Comparison of ENCODE assay signal across 8 mouse cellular contexts in genomic region chr10:63382372-63383279, GRCm38 (mm10). TPM values are rescaled to one million over a fixed set of nuclear protein-coding genes. Genes with fewer than 3 reads are reported as not detected.
DNase-seq lines count a peak whose midpoint lies in the region; ATAC-seq lines count a peak whose summit lies in the region.

Gene Dnajc12, plus strand, starts transcription at chr10:63382443.

- H3K9me3 ChIP-seq in heart, embryonic 14.5 days (ENCODE audit: control insufficient read depth, low read length) = no peaks in the 10 kb centered on the region
- H3K9me3 ChIP-seq in liver, embryonic 13.5 days (replicated peaks) = no peaks in the 10 kb centered on the region
- H3K9me3 ChIP-seq in stomach, embryonic 16.5 days (replicated peaks; ENCODE audit: control insufficient read depth, low read length) = no peaks in the 10 kb centered on the region

- H3K27me3 ChIP-seq in heart, embryonic 14.5 days (ENCODE audit: control insufficient read depth, insufficient read depth, low read length) = no peaks in the 10 kb centered on the region
- no peaks in the 10 kb centered on the region for H3K27me3 ChIP-seq in liver, embryonic 13.5 days
- H3K27me3 ChIP-seq in stomach, embryonic 16.5 days (ENCODE audit: control insufficient read depth, insufficient read depth, low read length) = no peaks in the 10 kb centered on the region

- peak within 1 kb of the TSS; percentile 59 to 61 for H3K4me3 ChIP-seq in heart, embryonic 14.5 days (ENCODE audit: control insufficient read depth in 1 of 2, insufficient read depth in 1 of 2, low read depth in 1 of 2, low read length in 2 of 2)
- peak within 1 kb of the TSS; percentile 71 for H3K4me3 ChIP-seq in liver, embryonic 13.5 days (replicated peaks)
- peak within 1 kb of the TSS; percentile 66 for H3K4me3 ChIP-seq in stomach, embryonic 16.5 days (replicated peaks; ENCODE audit: low read length)

- WGBS in heart, embryonic 14.5 days = under 1% methylated on average over 28 of the region's 28 CpGs
- under 1% methylated on average over 28 of the region's 28 CpGs for WGBS in liver, embryonic 13.5 days (ENCODE audit: insufficient replicate concordance)
- WGBS in stomach, embryonic 16.5 days = under 1% methylated on average over 28 of the region's 28 CpGs

- H3K36me3 ChIP-seq in heart, embryonic 14.5 days (ENCODE audit: control insufficient read depth, insufficient read depth, low read length) = no peaks in the 10 kb centered on the region
- H3K36me3 ChIP-seq in liver, embryonic 13.5 days = no peaks in the 10 kb centered on the region
- no peaks in the 10 kb centered on the region for H3K36me3 ChIP-seq in stomach, embryonic 16.5 days (ENCODE audit: control insufficient read depth, insufficient read depth, low read length)

- peak within 1 kb of the TSS; percentile 78 for H3K4me2 ChIP-seq in heart, embryonic 14.5 days (ENCODE audit: low read length)
- peak within 1 kb of the TSS; percentile 96 for H3K4me2 ChIP-seq in liver, embryonic 13.5 days
- H3K4me2 ChIP-seq in stomach, embryonic 16.5 days (ENCODE audit: low read depth, low read length) = peak within 1 kb of the TSS; percentile 93

- H3K4me1 ChIP-seq in heart, embryonic 14.5 days (ENCODE audit: control insufficient read depth in 2 of 2, insufficient read depth in 2 of 2, low read length in 2 of 2) = peaks cover 0 to 9% of the 10 kb centered on the region in 2 experiments; a peak in 1 of 4 replicates
- H3K4me1 ChIP-seq in liver, embryonic 13.5 days (replicated peaks) = peaks cover 17% of the 10 kb centered on the region
- 0 out of 2 replicates have a peak, but pooled peaks cover 5% of the 10 kb centered on the region for H3K4me1 ChIP-seq in stomach, embryonic 16.5 days (ENCODE audit: control insufficient read depth, insufficient read depth, low read length)

- H3K27ac ChIP-seq in heart, embryonic 14.5 days (replicated peaks in 1 of 2; ENCODE audit: control insufficient read depth in 1 of 2, insufficient read depth in 1 of 2, low read depth in 2 of 2, low read length in 2 of 2) = peak within 1 kb of the TSS; percentile 34 to 53; a peak in 3 of 4 replicates
- H3K27ac ChIP-seq in liver, embryonic 13.5 days = peak within 1 kb of the TSS; percentile 47; the same call in 1 of the 2 replicates
- peak within 1 kb of the TSS; percentile 51 for H3K27ac ChIP-seq in stomach, embryonic 16.5 days (ENCODE audit: low read length)

- DNase-seq in c-Kit-negative CD71-positive TER-119-positive erythroid progenitor cells, embryonic 14.5 days (ENCODE audit: low read depth, low spot score) = peak; percentile 92
- peak; percentile 91 for DNase-seq in fibroblast of lung, adult 2 months (ENCODE audit: low read depth)
- DNase-seq in kidney, postnatal 14 days = peak; percentile 92
- DNase-seq in liver, embryonic 13.5 days = peak; percentile 79
- DNase-seq in neural tube, embryonic 10.5 days (ENCODE audit: extremely low spot score, low spot score) = peak; percentile 79

- peak; percentile 88 for ATAC-seq in CD4-positive, CD25-positive, alpha-beta regulatory T cell, adult 4 months
- ATAC-seq in heart, embryonic 14.5 days (ENCODE audit: insufficient number of reproducible peaks, insufficient read depth, low FRiP score, low read depth) = peak; percentile 84
- ATAC-seq in liver, embryonic 13.5 days (ENCODE audit: low read depth) = peak; percentile 89
- peak; percentile 92 for ATAC-seq in stomach, embryonic 16.5 days (ENCODE audit: insufficient read depth, low FRiP score)

- H3K9ac ChIP-seq in heart, embryonic 14.5 days (ENCODE audit: low read length) = peak within 1 kb of the TSS; percentile 80
- peak within 1 kb of the TSS; percentile 77 for H3K9ac ChIP-seq in liver, embryonic 13.5 days
- H3K9ac ChIP-seq in stomach, embryonic 16.5 days (ENCODE audit: low read length) = peak within 1 kb of the TSS; percentile 82

RNA-seq across cellular contexts. Expression of gene Dnajc12, which starts in this region (rescaled TPM):
- 1 to 10 TPM; 6.0 to 8.6 TPM for polyA plus RNA-seq in CD4-positive, CD25-positive, alpha-beta regulatory T cell, adult 4 months (2017; shearing (Covaris generic))
- 8.4 and 9.6 TPM in 2 replicates for polyA plus RNA-seq in heart, embryonic 14.5 days (2014; fragmentation: Nextera tagmentation; extraction: Ambion mirVana)
- polyA plus RNA-seq in liver, embryonic 13.5 days (2015; fragmentation: Nextera tagmentation; extraction: Ambion mirVana) = 16.5 and 18.1 TPM in 2 replicates
- polyA plus RNA-seq in stomach, embryonic 16.5 days (2015; fragmentation: Nextera tagmentation; extraction: Ambion mirVana) = 9.4 and 9.7 TPM in 2 replicates

Comparison
In these comparisons a context has a peak if more than half of its experiments do, and no peak if none do; other contexts are left out.
1. Peak in every context shown above with its lines: DNase-seq, ATAC-seq, H3K4me3 ChIP-seq and H3K27ac ChIP-seq.